Mouse (Mus musculus) mouse trophoblast stem cell (cell line): ENCODE measurements around the gene Map3k13.
"Not testable (repeated sequence)": the region's sequence is repeated elsewhere in the genome, so short reads cannot be mapped to it uniquely, and the experiment has no call there.

ENCODE experiments used
- in situ Hi-C, 2 experiments: fragments of 300-500 bp; cut with MseI, MboI; formaldehyde crosslinking; loops; 2 replicates in 1 of 2; 3 replicates in 1 of 2; pipeline ENCODE4 v1.15.1; 2025

Gene Map3k13

GRCm38 (mm10) chr16:21904636-21905035, 110.5 kb downstream of the Map3k13 start:
- in situ Hi-C loops = no loop called here

GRCm38 (mm10) chr16:21905996-21906395, 111.8 kb downstream of the Map3k13 start:
- in situ Hi-C loops = no loop called here

GRCm38 (mm10) chr16:21906902-21907301, 112.8 kb downstream of the Map3k13 start:
- in situ Hi-C loops = no loop called here

GRCm38 (mm10) chr16:21908906-21909305, 114.8 kb downstream of the Map3k13 start:
- in situ Hi-C loops = not testable (repeated sequence)

DNA sequence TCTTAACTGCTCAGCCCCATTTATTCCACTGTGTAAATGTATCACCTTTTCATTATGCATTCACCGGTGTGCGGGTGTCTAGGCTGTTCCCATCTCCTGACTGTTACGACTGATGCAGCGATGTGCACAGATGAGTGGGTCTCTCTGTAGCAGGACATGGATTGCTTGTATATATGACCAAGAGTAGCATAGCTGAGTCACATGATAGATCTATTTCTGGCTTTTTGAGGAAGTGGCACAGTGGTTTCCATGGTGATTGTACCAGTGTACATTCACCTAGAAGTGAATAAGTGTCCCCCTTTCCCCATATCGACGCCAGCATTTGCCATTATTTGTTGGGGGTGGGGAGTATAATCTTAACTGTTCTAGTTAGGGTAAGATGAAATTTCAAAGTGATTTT, 119.2 kb downstream of the Map3k13 start:
- in situ Hi-C loops = no loop called here

GRCm38 (mm10) chr16:21916681-21917080, 122.5 kb downstream of the Map3k13 start:
- in situ Hi-C loops = no loop called here

DNA sequence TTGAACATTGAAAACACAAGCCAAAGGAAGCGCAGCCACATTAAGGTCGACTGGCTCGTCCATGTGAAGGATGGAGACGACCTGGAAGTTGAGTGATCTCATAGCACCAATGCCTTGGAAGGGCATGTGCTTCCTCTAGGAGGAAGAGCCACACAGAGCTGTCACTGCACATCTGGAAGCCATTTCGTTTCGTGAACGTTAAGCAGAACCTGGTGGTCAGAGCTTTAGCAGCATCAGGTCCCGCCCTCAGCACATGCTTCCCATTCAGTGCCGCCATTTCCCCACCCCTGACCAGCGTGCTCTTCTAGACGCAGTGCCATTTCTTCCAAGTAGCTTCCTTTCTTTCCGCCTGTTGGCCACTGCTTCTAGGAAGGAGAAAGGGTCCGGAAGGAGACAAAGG, 134.3 kb downstream of the Map3k13 start:
- in situ Hi-C loops = no loop called here

GRCm38 (mm10) chr16:21946761-21947715, 152.9 kb downstream of the Map3k13 start, which contains the start of gene Tmem41a:
Gene Tmem41a, minus strand, starts transcription at chr16:21947552.
- in situ Hi-C loops = no loop called here

DNA sequence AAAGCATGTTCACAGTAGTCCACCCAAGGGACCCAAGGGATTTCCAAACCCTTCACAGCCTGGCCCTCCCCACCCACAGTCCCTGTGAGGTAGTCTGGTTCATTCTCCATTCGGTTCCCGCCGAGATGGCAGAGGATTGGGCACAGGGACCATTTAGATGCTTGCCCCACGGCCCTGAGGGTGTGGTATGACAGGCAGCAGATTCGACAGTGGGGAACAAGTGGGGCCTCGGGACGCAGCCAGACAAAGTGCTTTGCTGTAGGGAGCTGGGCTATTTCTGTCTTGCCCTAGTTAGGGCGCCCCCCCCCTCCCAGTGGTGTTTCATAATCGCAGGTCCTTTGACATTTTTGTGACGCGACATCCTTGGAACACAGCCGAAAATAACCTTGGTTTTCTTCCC, 161.4 kb downstream of the Map3k13 start:
- in situ Hi-C loops = no loop called here

GRCm38 (mm10) chr16:21965576-21965975, 171.4 kb downstream of the Map3k13 start:
- in situ Hi-C loops = no loop called here

- in situ Hi-C loops = no loop called here
Observed at GRCm38 (mm10) chr16:21969874-21970273, 175.7 kb downstream of the Map3k13 start.

GRCm38 (mm10) chr16:21970536-21970935, 176.4 kb downstream of the Map3k13 start:
- in situ Hi-C loops = no loop called here

- in situ Hi-C loops = no loop called here
Observed at GRCm38 (mm10) chr16:21971446-21971845, 177.3 kb downstream of the Map3k13 start.

GRCm38 (mm10) chr16:21976203-21976602, 182.1 kb downstream of the Map3k13 start:
- in situ Hi-C loops = no loop called here

DNA sequence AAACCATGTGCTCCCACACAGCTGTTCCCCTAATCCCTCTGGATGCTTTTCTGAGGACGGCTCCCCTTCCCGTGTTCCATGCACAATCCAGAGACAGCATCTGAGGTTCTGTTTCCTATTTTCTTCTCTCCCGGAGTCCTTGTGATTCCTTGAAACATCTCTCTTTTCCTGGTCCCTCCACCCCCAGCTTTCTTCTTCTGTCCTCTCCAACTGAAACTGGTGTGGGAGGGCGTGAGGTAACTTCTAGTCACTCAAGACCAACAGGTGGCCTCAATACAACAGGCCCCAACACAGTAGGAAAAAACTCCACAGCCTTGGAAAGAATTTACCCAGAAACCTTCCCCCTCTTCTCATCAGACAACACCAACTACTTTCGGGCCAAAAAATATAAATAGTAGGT, 183.2 kb downstream of the Map3k13 start:
- in situ Hi-C loops = no loop called here
